Mouse (Mus musculus) urinary bladder, adult 2 months (tissue): ENCODE data around the gene Rbks. TPM values are rescaled to one million over a fixed set of nuclear protein-coding genes. Genes with fewer than 3 reads are reported as not detected.
A peak's percentile ranks its signal among the peaks of the same experiment; 100 is the strongest.

Experiments
- DNase-seq: peaks from one replicate; pipeline ENCODE4 v3.0.0; 2022; ENCODE audit warnings: low spot score
- polyA plus RNA-seq: library from polyadenylated mRNA; depleted of rRNA; stranded (reverse); fragments of >200 nt; gene quantifications from 2 replicates; pipeline ENCODE4 v1.2.3, GENCODE M21; 2012; rRNA removed

Rbks gene
- polyA plus RNA-seq = 3.1 and 3.9 TPM in 2 replicates

DNA sequence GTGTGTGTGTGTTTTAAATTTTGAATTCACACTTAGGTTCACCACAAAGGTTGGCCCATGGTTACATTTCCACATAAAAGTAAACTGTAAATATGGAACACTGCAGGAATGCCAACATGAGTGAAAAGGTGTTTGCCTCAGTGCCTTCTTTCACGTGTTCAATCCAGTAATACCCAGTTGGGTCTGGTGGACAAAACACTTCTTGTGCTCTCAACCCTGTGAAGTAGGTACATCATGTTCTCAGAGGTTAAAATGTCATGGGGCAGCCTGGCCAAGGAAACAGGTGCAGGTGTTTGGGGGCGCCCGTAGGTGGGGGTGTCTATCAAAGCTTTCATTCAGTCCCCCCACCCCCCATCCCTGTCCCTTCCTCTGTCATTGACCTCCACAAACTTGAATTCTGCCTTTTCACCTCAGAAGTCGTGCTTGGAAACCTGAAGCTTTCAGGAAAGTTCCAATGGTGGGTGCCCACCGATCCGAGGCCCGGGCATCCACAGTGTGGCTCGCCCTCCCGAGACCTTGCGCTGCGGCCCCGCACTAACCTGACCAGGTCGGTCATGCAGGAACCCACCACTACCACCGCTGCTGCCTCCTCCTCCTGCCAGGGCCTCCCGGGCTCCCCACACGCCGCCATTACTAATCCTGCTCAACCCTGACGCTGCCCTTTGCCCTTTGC, at the start of gene Rbks:
Gene Rbks (minus strand): TSS at position 657 of the 673 bp plus-strand sequence.
- no peak for DNase-seq

DNA sequence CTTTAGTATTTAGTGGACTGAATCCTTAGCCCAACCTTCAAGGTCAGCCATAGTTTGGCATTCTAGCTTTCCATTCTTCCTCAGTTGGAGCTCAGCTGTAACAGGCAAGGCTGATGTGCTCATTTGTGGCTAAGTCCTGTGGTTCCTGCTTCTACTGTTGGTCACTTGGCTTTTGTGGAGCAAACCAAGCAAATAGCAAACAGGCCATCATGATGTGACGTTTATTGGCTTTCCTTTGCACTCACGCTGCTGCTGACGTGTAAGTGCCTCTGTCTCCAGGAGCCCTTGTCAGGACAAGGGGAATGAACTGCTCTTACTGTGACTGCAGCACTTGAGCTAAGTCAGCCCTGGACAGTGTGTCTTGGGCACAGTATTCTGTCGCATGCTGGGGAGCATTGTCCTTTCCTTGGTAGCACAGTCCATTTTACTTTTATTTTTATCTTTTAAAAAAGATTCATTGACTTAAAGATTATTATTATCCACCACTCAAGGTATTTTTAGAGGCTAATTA, 45.1 kb upstream of the Rbks start:
- no peak for DNase-seq

GRCm38 (mm10) chr5:31741931-31742330, 44.5 kb upstream of the Rbks start:
- no peak for DNase-seq

DNA sequence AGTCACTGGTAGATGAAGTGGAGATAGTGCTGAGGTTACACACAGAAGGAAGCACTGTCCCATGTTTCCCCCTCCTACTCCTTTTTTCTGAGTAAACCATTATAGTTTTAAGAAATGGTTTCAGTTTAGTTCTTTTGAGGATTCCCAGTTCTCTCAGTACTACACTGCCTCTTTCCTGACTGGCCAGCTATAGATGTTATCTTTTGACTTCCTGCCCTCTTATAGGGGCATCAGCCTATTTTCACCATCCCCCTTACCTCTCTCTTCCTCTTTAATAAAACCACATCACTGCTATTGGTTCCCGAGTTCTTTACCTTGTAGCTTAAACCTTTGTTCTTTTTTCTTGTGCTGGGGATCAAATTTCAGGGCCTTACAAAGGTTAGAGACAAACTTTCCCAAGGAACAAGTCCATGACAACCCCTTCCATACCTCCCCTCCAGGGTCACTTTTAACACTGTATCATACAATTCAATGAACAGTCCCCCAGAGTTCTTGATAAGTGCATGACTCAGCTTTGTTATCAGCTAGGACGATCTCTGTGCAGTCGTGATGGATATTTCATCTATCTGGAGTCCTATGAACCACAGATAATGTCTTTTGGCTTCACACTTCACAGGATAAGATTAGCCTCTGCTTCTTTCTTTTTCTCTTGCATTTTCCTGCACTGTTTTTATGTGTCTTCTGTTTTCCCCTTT, 35.4 kb upstream of the Rbks start:
- DNase-seq = no peak

GRCm38 (mm10) chr5:31727456-31727855, 30.0 kb upstream of the Rbks start:
- no peak for DNase-seq

GRCm38 (mm10) chr5:31725885-31726284, 28.5 kb upstream of the Rbks start:
- no peak for DNase-seq

DNA sequence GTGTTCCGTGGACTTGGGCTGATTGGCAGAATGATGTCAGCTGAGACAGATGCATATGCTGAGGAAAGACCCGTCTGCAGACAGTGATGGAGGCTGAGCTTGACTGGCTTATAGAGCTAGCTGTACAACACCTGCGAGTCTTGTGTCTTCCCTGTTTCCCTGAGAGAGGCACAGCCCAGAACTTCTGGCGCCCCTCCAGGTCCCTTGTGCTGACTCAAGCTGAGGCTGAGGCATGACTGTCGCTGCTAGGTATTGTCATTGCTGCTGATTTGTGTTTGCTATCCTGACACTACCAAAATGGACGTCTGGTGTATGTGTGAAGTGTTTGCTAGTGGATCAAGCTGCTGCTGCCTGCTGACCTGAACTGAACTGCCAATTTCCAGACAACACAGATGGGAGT, 27.1 kb upstream of the Rbks start:
- no peak for DNase-seq

GRCm38 (mm10) chr5:31715486-31716150, 18.2 kb upstream of the Rbks start:
- no peak for DNase-seq

GRCm38 (mm10) chr5:31713841-31714264, 16.4 kb upstream of the Rbks start:
- DNase-seq = no peak

DNA sequence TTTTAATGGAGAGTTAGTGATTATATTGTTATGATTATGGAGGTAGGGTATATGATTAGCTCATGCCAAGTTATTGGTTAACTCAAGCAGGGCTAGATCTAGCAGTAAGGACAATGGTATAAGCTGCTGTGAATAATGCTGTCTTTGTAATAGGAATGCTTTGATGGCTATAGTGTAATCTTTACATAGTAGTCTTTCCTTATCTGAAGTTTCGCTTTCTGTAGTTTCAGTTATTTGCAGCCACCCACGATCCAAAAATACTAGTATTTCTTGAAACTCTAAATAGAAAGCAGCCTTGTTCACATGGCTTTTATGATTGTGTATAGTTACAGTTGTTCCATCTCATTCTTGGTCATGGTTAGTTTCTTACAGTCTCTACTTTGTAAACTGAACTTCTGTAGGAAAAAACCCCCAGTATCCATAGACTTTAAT, 15.9 kb upstream of the Rbks start:
- no peak for DNase-seq

DNA sequence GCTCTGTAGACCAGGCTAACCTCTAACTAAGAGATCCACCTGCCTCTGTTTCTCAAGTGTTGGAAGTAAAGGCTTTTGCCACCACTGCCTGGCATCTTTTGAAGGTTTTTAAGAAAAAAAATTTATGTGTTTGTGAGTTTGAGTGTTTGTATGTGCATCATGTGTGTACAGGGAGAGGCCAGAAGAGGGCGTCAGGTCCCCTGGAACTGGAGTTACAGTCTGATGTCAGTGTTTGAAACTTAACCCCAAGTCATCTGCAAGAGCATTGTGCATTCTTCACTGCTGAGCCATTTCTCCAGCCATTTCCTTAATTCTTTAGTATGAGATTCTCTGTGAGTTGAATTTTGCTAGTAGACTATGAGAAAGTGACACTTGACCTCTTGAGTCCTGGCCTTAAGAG, 12.0 kb upstream of the Rbks start:
- DNase-seq = no peak

GRCm38 (mm10) chr5:31706826-31707225, 9.4 kb upstream of the Rbks start:
- no peak for DNase-seq

GRCm38 (mm10) chr5:31704971-31705370, 7.5 kb upstream of the Rbks start:
- no peak for DNase-seq

DNA sequence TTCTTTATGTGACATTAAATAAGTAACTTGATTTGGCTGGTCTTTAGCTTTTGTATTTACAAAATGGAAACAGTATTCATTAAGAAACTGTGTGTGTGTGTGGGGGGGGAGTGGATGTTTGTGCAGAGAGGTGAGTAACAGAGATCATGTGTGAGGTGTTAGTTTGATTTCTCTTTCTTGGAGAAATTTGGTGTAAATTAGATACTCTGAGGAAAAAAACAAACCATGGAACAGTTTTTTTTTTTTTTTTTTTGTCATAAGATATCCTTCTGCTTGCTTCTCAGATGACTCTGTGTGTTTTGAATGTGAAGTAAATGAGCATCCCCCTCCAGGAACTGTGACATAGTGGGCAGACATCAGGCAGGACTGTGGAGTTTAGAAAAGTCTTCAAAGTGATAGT, 2.0 kb upstream of the Rbks start:
- no peak for DNase-seq

GRCm38 (mm10) chr5:31698931-31699330, 1.5 kb upstream of the Rbks start:
- no peak for DNase-seq

DNA sequence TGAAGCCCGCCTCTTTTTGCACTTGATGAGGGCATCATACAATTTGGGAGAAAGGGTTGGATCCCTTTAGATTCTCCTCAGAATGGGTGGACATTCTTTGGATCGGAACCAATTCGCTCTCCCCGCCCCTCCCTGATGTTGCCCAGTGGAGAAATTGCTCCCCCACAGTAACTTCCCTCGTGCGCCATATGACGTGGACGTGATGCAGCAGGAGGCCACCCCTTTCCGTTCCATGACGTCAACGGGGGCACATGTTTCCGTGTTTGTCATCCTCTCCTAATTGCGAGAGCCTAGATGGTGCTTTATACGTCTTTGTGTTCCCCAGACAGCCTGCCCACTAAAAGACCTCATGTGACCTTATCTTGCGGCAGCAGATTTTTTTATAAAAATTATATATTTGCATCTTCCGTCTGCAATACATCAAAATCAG, 885 bp upstream of the Rbks start:
- peak; percentile 56 for DNase-seq

- peak; percentile 91 for DNase-seq
Measured at GRCm38 (mm10) chr5:31697644-31698296, 343 bp upstream of the Rbks start, which contains the start of gene Babam2. Gene Babam2 (plus strand): TSS chr5:31697684.

GRCm38 (mm10) chr5:31693191-31693590, 4.2 kb downstream of the Rbks start:
- no peak for DNase-seq

DNA sequence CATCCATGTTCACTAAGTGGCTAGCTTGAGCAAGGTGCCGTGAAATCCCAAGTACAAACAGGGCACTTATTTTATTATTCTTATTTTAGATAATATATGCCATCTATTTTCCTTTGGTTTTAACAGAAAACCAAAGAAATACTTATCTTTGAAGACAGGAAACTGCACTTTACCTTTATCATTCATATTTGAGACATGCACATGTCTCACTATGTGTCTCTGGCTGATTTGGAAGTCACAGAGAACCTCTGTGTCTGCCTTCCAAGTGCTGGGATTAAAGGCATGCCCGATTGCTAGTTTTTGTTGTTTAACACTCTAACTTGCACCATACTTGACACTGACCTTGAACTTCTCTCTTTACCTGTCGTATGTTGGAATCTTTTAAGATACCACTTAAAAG, 9.5 kb downstream of the Rbks start:
- DNase-seq = no peak

DNA sequence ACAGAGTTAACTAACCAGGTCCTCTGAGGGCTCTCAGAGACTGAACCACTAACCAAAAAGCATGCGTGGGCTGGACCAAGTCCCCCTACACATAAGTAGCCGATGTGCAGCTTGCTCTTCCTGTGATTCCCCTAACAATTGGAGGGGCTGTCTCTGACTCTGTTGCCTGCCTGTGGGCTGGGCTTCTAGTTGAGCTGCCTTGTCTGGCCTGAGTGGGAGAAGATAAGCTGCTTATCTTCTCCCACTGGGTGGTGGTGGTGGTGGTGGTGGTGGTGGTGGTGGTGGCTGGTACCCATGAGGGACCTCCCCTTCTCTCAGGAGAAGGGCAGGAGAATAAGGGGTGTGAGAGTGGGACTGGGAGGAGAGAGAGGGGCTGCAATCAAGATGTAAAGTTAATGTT, 11.4 kb downstream of the Rbks start:
- no peak for DNase-seq

DNA sequence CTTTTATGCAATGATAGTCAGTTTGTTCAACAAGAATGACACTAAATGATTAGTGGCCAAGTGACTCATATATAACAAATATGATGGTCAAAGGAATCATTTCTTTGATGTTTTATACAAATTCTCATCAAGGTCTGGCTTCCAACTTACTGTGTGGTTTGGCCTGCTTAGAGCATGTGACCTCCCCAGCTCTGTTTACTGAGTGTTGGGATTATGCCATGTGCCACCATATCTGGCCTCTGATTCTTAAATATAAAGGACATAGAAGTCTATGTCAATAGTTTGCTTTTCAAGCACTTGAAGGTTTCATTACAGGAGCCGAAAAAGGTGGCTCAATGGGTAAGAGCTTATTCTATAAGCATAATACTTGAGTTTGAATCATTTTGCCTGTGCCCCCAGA, 15.1 kb downstream of the Rbks start:
- DNase-seq = no peak

GRCm38 (mm10) chr5:31680183-31680582, 17.2 kb downstream of the Rbks start:
- DNase-seq = no peak
